Mouse (Mus musculus) heart, postnatal 0 days (tissue): ENCODE results near the gene Eif4e2.

Source experiments
- CTCF ChIP-seq: IDR thresholded peaks from 2 replicates; pipeline ENCODE4 v1.5.1; 2016; ENCODE audit warnings: antibody characterized with exemption, control low read depth, low read depth
- EP300 ChIP-seq: IDR thresholded peaks from 2 replicates; pipeline ENCODE4 v1.6.1; 2016; ENCODE audit warnings: antibody characterized with exemption, low read depth

- TF ChIP-seq CTCF (no peak), EP300 (no peak)
These were observed 50.7 kb downstream of the Eif4e2 start, which contains the start of gene Efhd1 for GRCm38 (mm10) chr1:87264134-87265006.
